Mouse (Mus musculus) liver, adult (tissue): ENCODE results near the gene Plpp7.

Source experiments
- GATA4 ChIP-seq: IDR thresholded peaks from 2 replicates; pipeline ENCODE4 v1.6.1; 2014; ENCODE audit warnings: mild to moderate bottlenecking, low read length; ENCODE audit not compliant: insufficient replicate concordance

Gene Plpp7

GRCm38 (mm10) chr2:32154334-32154997, 59.1 kb downstream of the Plpp7 start:
- TF ChIP-seq GATA4: no peak

GRCm38 (mm10) chr2:32154998-32155541, 59.7 kb downstream of the Plpp7 start:
- no peak for TF ChIP-seq GATA4

GRCm38 (mm10) chr2:32155614-32156013, 60.3 kb downstream of the Plpp7 start:
- no peak for TF ChIP-seq GATA4

- no peak for TF ChIP-seq GATA4
Measured at GRCm38 (mm10) chr2:32156645-32157044, 61.3 kb downstream of the Plpp7 start.

- no peak for TF ChIP-seq GATA4
Measured at GRCm38 (mm10) chr2:32157328-32157727, 62.0 kb downstream of the Plpp7 start.

GRCm38 (mm10) chr2:32158616-32159239, 63.4 kb downstream of the Plpp7 start:
- no peak for TF ChIP-seq GATA4
